Mouse (Mus musculus): Measurements from ENCODE around the gene Zfp872. TPM values are rescaled to one million over a fixed set of nuclear protein-coding genes. Genes with fewer than 3 reads are reported as not detected.

The Zfp872 gene
- total and polyA plus RNA-seq, 3 experiments: not detected

GRCm38 (mm10) chr9:22167751-22168150, 20.1 kb upstream of the Zfp872 start:
- Histone ChIP-seq H3K9me3 (replicated peaks; ENCODE audit: low read length) (peaks cover 13% of the 10 kb centered on the region), H3K4me1 (ENCODE audit: control insufficient read depth in 1 of 2, insufficient read depth in 2 of 2) (no peaks in the 10 kb centered on the region), H3K4me2 (ENCODE audit: insufficient read depth, low read depth, poor library complexity, severe bottlenecking) (no peak overlapping the region), H3K27me3 (replicated peaks) (peaks cover 4% of the 10 kb centered on the region), H3K36me3 (replicated peaks in 1 of 2; ENCODE audit: control insufficient read depth in 1 of 2, insufficient read depth in 1 of 2, low read length in 1 of 2) (no peaks in the 10 kb centered on the region), H3K27ac (ENCODE audit: insufficient read depth, low read depth) (no peak overlapping the region), H3K9ac (ENCODE audit: insufficient read depth, low read depth) (no peak overlapping the region), H3K79me2 (replicated peaks; ENCODE audit: control insufficient read depth, extremely low read depth, insufficient read depth, poor library complexity, severe bottlenecking) (no peaks in the 10 kb centered on the region), H3K4me3 (replicated peaks in 1 of 3; ENCODE audit: low read depth in 2 of 3, low read length in 2 of 3, poor library complexity in 1 of 3) (no peak overlapping the region)
- TF ChIP-seq KAT2A (IDR thresholded peaks at IDR 0.05; ENCODE audit: insufficient replicate concordance, low read length) (no peak), NRF1 (IDR thresholded peaks at IDR 0.05; ENCODE audit: low read depth, low read length) (no peak), POLR2A (IDR thresholded peaks at IDR 0.05; ENCODE audit: low read depth, low read length) (no peak), UBTF (IDR thresholded peaks at IDR 0.05; ENCODE audit: low read depth, low read length) (no peak), SIN3A (IDR thresholded peaks at IDR 0.05; ENCODE audit: low read length) (no peak), ZMIZ1 (IDR thresholded peaks at IDR 0.05; ENCODE audit: low read depth, low read length) (no peak)
- dilution Hi-C loops (cut with MboI; ENCODE audit: extremely low pct_ligation_motif_present, extremely low pct_unique_long_range_greater_than_20kb, low sequenced_read_pairs) (no loop called here), in situ Hi-C loops (cut with MboI; ENCODE audit: low pct_ligation_motif_present, low pct_unique_long_range_greater_than_20kb, low sequenced_read_pairs) (no loop called here)
- no peak for DNase-seq (ENCODE audit: extremely low read depth)

DNA sequence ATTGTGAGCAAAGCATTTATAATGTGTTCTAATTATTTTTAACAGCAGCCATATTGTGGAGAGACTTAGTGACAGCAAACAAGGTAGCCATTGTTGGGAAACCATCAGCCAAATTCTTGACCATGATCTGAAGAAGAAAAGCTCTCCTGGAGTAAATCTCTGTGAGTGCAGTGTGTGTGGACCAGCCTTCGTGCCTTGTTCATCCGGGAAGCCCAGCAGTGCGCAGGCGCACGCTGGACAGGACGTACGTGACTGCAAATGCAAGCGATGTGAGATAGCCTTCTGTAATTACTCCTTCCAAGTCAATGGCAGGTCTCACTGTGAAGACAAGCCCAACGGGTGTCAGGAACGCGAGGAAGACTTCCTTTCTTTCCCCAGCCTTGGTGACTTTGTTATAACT, 18.6 kb upstream of the Zfp872 start:
- no peaks in the 10 kb centered on the region for H3K36me3 ChIP-seq (replicated peaks in 1 of 2; ENCODE audit: control insufficient read depth in 1 of 2, insufficient read depth in 1 of 2, low read length in 1 of 2)
- no peaks in the 10 kb centered on the region for H3K79me2 ChIP-seq (replicated peaks; ENCODE audit: control insufficient read depth, extremely low read depth, insufficient read depth, poor library complexity, severe bottlenecking)
- peaks cover 13% of the 10 kb centered on the region for H3K9me3 ChIP-seq (replicated peaks; ENCODE audit: low read length)
- in situ Hi-C loops (cut with MboI; ENCODE audit: low pct_ligation_motif_present, low pct_unique_long_range_greater_than_20kb, low sequenced_read_pairs) (no loop called here), dilution Hi-C loops (cut with MboI; ENCODE audit: extremely low pct_ligation_motif_present, extremely low pct_unique_long_range_greater_than_20kb, low sequenced_read_pairs) (no loop called here)
- TF ChIP-seq JUN (IDR thresholded peaks at IDR 0.05; ENCODE audit: insufficient read depth, low read depth, low read length): no peak
- no peak for TF ChIP-seq MAX (IDR thresholded peaks at IDR 0.05; ENCODE audit: low read length)
- no peak for TF ChIP-seq HCFC1 (IDR thresholded peaks at IDR 0.05; ENCODE audit: low read depth, low read length)
- no peak for TF ChIP-seq ZMIZ1 (IDR thresholded peaks at IDR 0.05; ENCODE audit: low read depth, low read length)
- no peak overlapping the region for H3K4me2 ChIP-seq (ENCODE audit: insufficient read depth, low read depth, poor library complexity, severe bottlenecking)
- H3K27ac ChIP-seq (ENCODE audit: insufficient read depth, low read depth): no peak overlapping the region
- H3K4me3 ChIP-seq (replicated peaks in 1 of 3; ENCODE audit: low read depth in 2 of 3, low read length in 2 of 3, poor library complexity in 1 of 3): no peak overlapping the region
- no peak for DNase-seq (ENCODE audit: extremely low read depth)
- no peaks in the 10 kb centered on the region for H3K4me1 ChIP-seq (ENCODE audit: control insufficient read depth in 1 of 2, insufficient read depth in 2 of 2)
- H3K27me3 ChIP-seq (replicated peaks): peaks cover 4% of the 10 kb centered on the region
- H3K9ac ChIP-seq (ENCODE audit: insufficient read depth, low read depth): no peak overlapping the region

- dilution Hi-C loops (cut with MboI; ENCODE audit: extremely low pct_ligation_motif_present, extremely low pct_unique_long_range_greater_than_20kb, low sequenced_read_pairs): no loop called here
These were observed 15.6 kb upstream of the Zfp872 start for GRCm38 (mm10) chr9:22172318-22172717.

More at GRCm38 (mm10) chr9:22172318-22172717, 15.6 kb upstream of the Zfp872 start:
- in situ Hi-C loops (cut with MboI; ENCODE audit: low pct_ligation_motif_present, low pct_unique_long_range_greater_than_20kb, low sequenced_read_pairs): no loop called here
- Histone ChIP-seq H3K4me1 (ENCODE audit: control insufficient read depth in 1 of 2, insufficient read depth in 2 of 2) (no peaks in the 10 kb centered on the region), H3K79me2 (replicated peaks; ENCODE audit: control insufficient read depth, extremely low read depth, insufficient read depth, poor library complexity, severe bottlenecking) (no peaks in the 10 kb centered on the region), H3K4me2 (ENCODE audit: insufficient read depth, low read depth, poor library complexity, severe bottlenecking) (no peak overlapping the region), H3K9ac (ENCODE audit: insufficient read depth, low read depth) (no peak overlapping the region), H3K4me3 (replicated peaks in 1 of 3; ENCODE audit: low read depth in 2 of 3, low read length in 2 of 3, poor library complexity in 1 of 3) (no peak overlapping the region), H3K27ac (ENCODE audit: insufficient read depth, low read depth) (no peak overlapping the region), H3K36me3 (replicated peaks in 1 of 2; ENCODE audit: control insufficient read depth in 1 of 2, insufficient read depth in 1 of 2, low read length in 1 of 2) (no peaks in the 10 kb centered on the region), H3K27me3 (replicated peaks) (peaks cover 2% of the 10 kb centered on the region), H3K9me3 (replicated peaks; ENCODE audit: low read length) (peaks cover 10% of the 10 kb centered on the region)
- TF ChIP-seq RAD21 (IDR thresholded peaks at IDR 0.05; ENCODE audit: low read depth, low read length) (no peak), ETS1 (conservative IDR thresholded peaks at IDR 0.05; ENCODE audit: low read depth, low read length) (no peak), PAX5 (IDR thresholded peaks at IDR 0.05; ENCODE audit: low read length) (no peak), NRF1 (IDR thresholded peaks at IDR 0.05; ENCODE audit: low read depth, low read length) (no peak), SIN3A (IDR thresholded peaks at IDR 0.05; ENCODE audit: low read length) (no peak), POLR2A (IDR thresholded peaks at IDR 0.05; ENCODE audit: low read depth, low read length) (no peak), UBTF (IDR thresholded peaks at IDR 0.05; ENCODE audit: low read depth, low read length) (no peak)
- no peak for DNase-seq (ENCODE audit: extremely low read depth)
